Mouse (Mus musculus) activated CD4-positive, CD25-positive, alpha-beta regulatory T cell, adult 4 months (primary cell): ENCODE data around the gene Fbxo36. TPM values are rescaled to one million over a fixed set of nuclear protein-coding genes. Genes with fewer than 3 reads are reported as not detected.

Experiments used
- ATAC-seq: one replicate; pipeline ENCODE4 v1.8.0; 2017
- polyA plus RNA-seq, 2 experiments: library from polyadenylated mRNA; unstranded; fragments of 100-300 nt; shearing (Covaris generic); gene quantifications; one replicate each; pipeline ENCODE4 v1.2.1; 2017

Fbxo36 gene
- polyA plus RNA-seq, 2 experiments from 2014 or later, result 2.7 to 3.3 TPM

- no peak for ATAC-seq
Measured at GRCm38 (mm10) chr1:84860360-84861254, 21.0 kb downstream of the Fbxo36 start.

GRCm38 (mm10) chr1:84861255-84861630 is 21.6 kb downstream of the Fbxo36 start:
- ATAC-seq, result no peak

- ATAC-seq, result no peak
Measured at GRCm38 (mm10) chr1:84864645-84865044, 25.0 kb downstream of the Fbxo36 start.

GRCm38 (mm10) chr1:84866231-84866630 is 26.6 kb downstream of the Fbxo36 start:
- ATAC-seq, result no peak

GRCm38 (mm10) chr1:84866706-84867230 is 27.1 kb downstream of the Fbxo36 start:
- no peak for ATAC-seq

GRCm38 (mm10) chr1:84868311-84868710 is 28.7 kb downstream of the Fbxo36 start:
- no peak for ATAC-seq

GRCm38 (mm10) chr1:84868841-84869240 is 29.2 kb downstream of the Fbxo36 start:
- ATAC-seq, result no peak

GRCm38 (mm10) chr1:84869498-84869897 is 29.9 kb downstream of the Fbxo36 start:
- ATAC-seq, result no peak

GRCm38 (mm10) chr1:84871131-84871530 is 31.5 kb downstream of the Fbxo36 start:
- ATAC-seq, result no peak

- no peak for ATAC-seq
Measured at GRCm38 (mm10) chr1:84872105-84872504, 32.5 kb downstream of the Fbxo36 start.

- ATAC-seq, result no peak
Measured at GRCm38 (mm10) chr1:84872939-84873338, 33.3 kb downstream of the Fbxo36 start.

GRCm38 (mm10) chr1:84877590-84877989 is 37.9 kb downstream of the Fbxo36 start:
- no peak for ATAC-seq

- ATAC-seq, result no peak
Measured at GRCm38 (mm10) chr1:84879571-84880120, 40.0 kb downstream of the Fbxo36 start.

- no peak for ATAC-seq
Measured at GRCm38 (mm10) chr1:84881248-84882065, 41.8 kb downstream of the Fbxo36 start.

- ATAC-seq, result no peak
Measured at GRCm38 (mm10) chr1:84882066-84882532, 42.5 kb downstream of the Fbxo36 start.

- ATAC-seq, result no peak
Measured at GRCm38 (mm10) chr1:84882937-84883336, 43.3 kb downstream of the Fbxo36 start.

- no peak for ATAC-seq
Measured at GRCm38 (mm10) chr1:84883889-84884288, 44.2 kb downstream of the Fbxo36 start.

GRCm38 (mm10) chr1:84885174-84885573 is 45.5 kb downstream of the Fbxo36 start:
- ATAC-seq, result no peak

GRCm38 (mm10) chr1:84885921-84886320 is 46.3 kb downstream of the Fbxo36 start:
- ATAC-seq, result no peak

GRCm38 (mm10) chr1:84889330-84890004 is 49.8 kb downstream of the Fbxo36 start:
- ATAC-seq, result no peak

GRCm38 (mm10) chr1:84890005-84890393 is 50.4 kb downstream of the Fbxo36 start:
- no peak for ATAC-seq

GRCm38 (mm10) chr1:84890503-84890902 is 50.9 kb downstream of the Fbxo36 start:
- ATAC-seq, result no peak
